Mouse (Mus musculus) midbrain, embryonic 11.5 days (tissue): ENCODE data around the gene 4930407I10Rik. TPM values are rescaled to one million over a fixed set of nuclear protein-coding genes. Genes with fewer than 3 reads are reported as not detected.

Experiments
- ATAC-seq: fragments of 200-750 bp; cut with Nextera tagmentation; 2 replicates; pipeline ENCODE4 v1.8.0; 2017; ENCODE audit warnings: moderate TSS enrichment, moderate library complexity; ENCODE audit not compliant: low FRiP score
- DNase-seq: peaks from one replicate; pipeline ENCODE4 v3.0.0; 2015; ENCODE audit warnings: low spot score; ENCODE audit errors: missing footprints
- H3K27ac ChIP-seq: fragments of 300-500 bp; sonication (generic); 2 replicates; pipeline ENCODE4 v1.5.1; 2014; ENCODE audit warnings: low read depth, low read length
- H3K27me3 ChIP-seq: fragments of 300-500 bp; sonication (generic); 2 replicates; pipeline ENCODE4 v1.6.1; 2014; ENCODE audit warnings: mild to moderate bottlenecking, low read length, moderate library complexity, mixed read lengths; ENCODE audit not compliant: control insufficient read depth, insufficient read depth
- H3K36me3 ChIP-seq: fragments of 300-500 bp; sonication (generic); 2 replicates; pipeline ENCODE4 v1.6.1; 2014; ENCODE audit warnings: mild to moderate bottlenecking, low read length, moderate library complexity, mixed read lengths; ENCODE audit not compliant: control insufficient read depth, insufficient read depth
- H3K4me1 ChIP-seq: fragments of 300-500 bp; sonication (generic); 2 replicates; pipeline ENCODE4 v1.6.1; 2014; ENCODE audit warnings: low read length; ENCODE audit not compliant: control insufficient read depth, insufficient read depth
- H3K4me2 ChIP-seq: fragments of 300-500 bp; sonication (generic); 2 replicates; pipeline ENCODE4 v1.6.1; 2014; ENCODE audit warnings: mild to moderate bottlenecking, moderate library complexity
- H3K4me3 ChIP-seq: fragments of 300-500 bp; sonication (generic); 2 replicates; pipeline ENCODE4 v1.5.1; 2014; ENCODE audit warnings: low read depth, low read length
- H3K9ac ChIP-seq: fragments of 300-500 bp; sonication (generic); 2 replicates; pipeline ENCODE4 v1.6.1; 2014; ENCODE audit warnings: low read length
- H3K9me3 ChIP-seq: fragments of 300-500 bp; sonication (generic); 2 replicates; pipeline ENCODE4 v1.6.1; 2016; ENCODE audit warnings: low read length; ENCODE audit not compliant: control insufficient read depth
- WGBS: fragments of 180-500 bp; shearing (Covaris S2); extraction: QIAGEN DNeasy Blood & Tissue Kit; methylation state at CpG from one replicate; pipeline ENCODE4 v1.1.7; 2014; 5-methylcytosine and 5-hydroxymethylcytosine counted together
- polyA plus RNA-seq: library from polyadenylated mRNA; unstranded; fragments of >200 nt; fragmentation: Nextera tagmentation; extraction: Ambion mirVana; gene quantifications from 2 replicates; pipeline ENCODE4 v1.2.1, GENCODE M21; 2014

Gene 4930407I10Rik
- polyA plus RNA-seq, 1 experiment from 2014 or later, result not detected

- DNase-seq (peak; percentile 12), ATAC-seq (no peak)
- Histone ChIP-seq H3K9me3 (no peaks in the 10 kb centered on the region; the same call in 1 of the 2 replicates), H3K27ac (no peak overlapping the region), H3K36me3 (no peaks in the 10 kb centered on the region), H3K27me3 (peaks cover 20% of the 10 kb centered on the region), H3K9ac (no peak overlapping the region), H3K4me2 (no peak overlapping the region), H3K4me1 (no peaks in the 10 kb centered on the region), H3K4me3 (no peak overlapping the region)
- 85% methylated on average over 7 of the region's 7 CpGs for WGBS
Measured at GRCm38 (mm10) chr15:82073490-82073889, 14.5 kb downstream of the 4930407I10Rik start.

GRCm38 (mm10) chr15:82079883-82080282 is 20.9 kb downstream of the 4930407I10Rik start:
- DNase-seq (peak; percentile 35), ATAC-seq (no peak)
- Histone ChIP-seq H3K4me1 (no peaks in the 10 kb centered on the region), H3K36me3 (no peaks in the 10 kb centered on the region), H3K27ac (no peak overlapping the region), H3K27me3 (no peaks in the 10 kb centered on the region), H3K4me2 (no peak overlapping the region), H3K9me3 (no peaks in the 10 kb centered on the region), H3K4me3 (no peak overlapping the region), H3K9ac (no peak overlapping the region)
- 61% methylated on average over 10 of the region's 10 CpGs for WGBS

GRCm38 (mm10) chr15:82081161-82081560 is 22.2 kb downstream of the 4930407I10Rik start:
- Histone ChIP-seq H3K4me2 (no peak overlapping the region), H3K27ac (no peak overlapping the region), H3K4me1 (no peaks in the 10 kb centered on the region), H3K4me3 (no peak overlapping the region), H3K36me3 (no peaks in the 10 kb centered on the region), H3K27me3 (no peaks in the 10 kb centered on the region), H3K9ac (no peak overlapping the region), H3K9me3 (no peaks in the 10 kb centered on the region)
- WGBS, result 29% methylated on average over 7 of the region's 7 CpGs
- ATAC-seq (peak; percentile 62), DNase-seq (peak; percentile 79)

- Histone ChIP-seq H3K4me3 (no peak overlapping the region), H3K27me3 (no peaks in the 10 kb centered on the region), H3K9ac (no peak overlapping the region), H3K36me3 (no peaks in the 10 kb centered on the region), H3K9me3 (no peaks in the 10 kb centered on the region), H3K4me2 (no peak overlapping the region), H3K4me1 (no peaks in the 10 kb centered on the region), H3K27ac (no peak overlapping the region)
- DNase-seq, result peak; percentile 14
- WGBS, result 90% methylated on average over 9 of the region's 9 CpGs
- ATAC-seq, result no peak
Measured at GRCm38 (mm10) chr15:82085606-82086005, 26.7 kb downstream of the 4930407I10Rik start.

GRCm38 (mm10) chr15:82086131-82086530 is 27.2 kb downstream of the 4930407I10Rik start:
- H3K4me1 ChIP-seq, result no peaks in the 10 kb centered on the region
- H3K36me3 ChIP-seq, result no peaks in the 10 kb centered on the region
- H3K27me3 ChIP-seq, result no peaks in the 10 kb centered on the region
- H3K4me3 ChIP-seq, result no peak overlapping the region
- H3K9ac ChIP-seq, result no peak overlapping the region
- 83% methylated on average over 12 of the region's 12 CpGs for WGBS
- H3K9me3 ChIP-seq, result no peaks in the 10 kb centered on the region
- DNase-seq (peak; percentile 77), ATAC-seq (no peak)
- no peak overlapping the region for H3K27ac ChIP-seq
- H3K4me2 ChIP-seq, result no peak overlapping the region

GRCm38 (mm10) chr15:82087266-82087665 is 28.3 kb downstream of the 4930407I10Rik start:
- no peaks in the 10 kb centered on the region for H3K36me3 ChIP-seq
- no peak overlapping the region for H3K9ac ChIP-seq
- ATAC-seq (no peak), DNase-seq (no peak)
- H3K4me2 ChIP-seq, result no peak overlapping the region
- no peaks in the 10 kb centered on the region for H3K4me1 ChIP-seq
- no peaks in the 10 kb centered on the region for H3K27me3 ChIP-seq
- no peak overlapping the region for H3K27ac ChIP-seq
- H3K4me3 ChIP-seq, result no peak overlapping the region
- H3K9me3 ChIP-seq, result no peaks in the 10 kb centered on the region
- WGBS, result 12% methylated on average over 10 of the region's 10 CpGs

GRCm38 (mm10) chr15:82091061-82091460 is 32.1 kb downstream of the 4930407I10Rik start:
- H3K9ac ChIP-seq, result no peak overlapping the region
- no peak overlapping the region for H3K4me3 ChIP-seq
- no peaks in the 10 kb centered on the region for H3K4me1 ChIP-seq
- WGBS, result 80% methylated on average over 7 of the region's 7 CpGs
- no peaks in the 10 kb centered on the region for H3K27me3 ChIP-seq
- no peak overlapping the region for H3K27ac ChIP-seq
- no peaks in the 10 kb centered on the region for H3K9me3 ChIP-seq
- DNase-seq, result no peak
- H3K36me3 ChIP-seq, result no peaks in the 10 kb centered on the region
- no peak overlapping the region for H3K4me2 ChIP-seq
- ATAC-seq, result no peak

GRCm38 (mm10) chr15:82106953-82107555 is 48.1 kb downstream of the 4930407I10Rik start:
- Histone ChIP-seq H3K27ac (no peak overlapping the region), H3K4me1 (no peaks in the 10 kb centered on the region), H3K27me3 (no peaks in the 10 kb centered on the region), H3K9me3 (no peaks in the 10 kb centered on the region), H3K36me3 (no peaks in the 10 kb centered on the region), H3K4me3 (no peak overlapping the region), H3K9ac (no peak overlapping the region), H3K4me2 (no peak overlapping the region)
- WGBS, result 20% methylated on average over 8 of the region's 8 CpGs
- DNase-seq (peak; percentile 91), ATAC-seq (no peak)
